Mouse (Mus musculus): ENCODE results near the gene Cdadc1. TPM values are rescaled to one million over a fixed set of nuclear protein-coding genes. Genes with fewer than 3 reads are reported as not detected.

Gene Cdadc1
- polyA plus RNA-seq, 1 experiment from 2014 or later = 31.0 TPM

DNA sequence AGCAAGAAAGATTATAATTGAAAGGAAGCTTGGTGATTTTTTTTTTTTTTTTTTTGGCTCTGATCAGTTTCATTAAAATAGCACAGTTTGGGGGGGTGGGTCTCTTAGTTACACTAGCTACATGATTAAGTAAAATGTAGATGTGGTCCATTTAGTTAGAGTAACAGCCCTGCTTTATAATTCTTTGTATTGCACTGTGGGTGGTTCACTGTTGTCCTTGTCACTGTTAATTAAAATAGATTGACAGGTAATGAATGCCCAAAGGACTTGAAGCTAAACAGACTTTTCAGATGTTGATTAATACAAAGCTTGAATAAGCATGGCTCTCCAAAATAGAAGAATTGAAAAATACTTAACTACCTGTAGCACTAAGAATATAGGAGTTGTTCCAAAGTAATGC, 63.9 kb downstream of the Cdadc1 start:
- Histone ChIP-seq H3K27ac (no peak overlapping the region), H3K4me1 (replicated peaks) (no peaks in the 10 kb centered on the region), H3K36me3 (no peaks in the 10 kb centered on the region), H3K9me3 (no peaks in the 10 kb centered on the region), H3K27me3 (replicated peaks) (no peaks in the 10 kb centered on the region), H3K4me2 (replicated peaks) (no peak overlapping the region), H3K4me3 (replicated peaks) (no peak overlapping the region), H3K9ac (no peak overlapping the region)
- no peak for ATAC-seq

DNA sequence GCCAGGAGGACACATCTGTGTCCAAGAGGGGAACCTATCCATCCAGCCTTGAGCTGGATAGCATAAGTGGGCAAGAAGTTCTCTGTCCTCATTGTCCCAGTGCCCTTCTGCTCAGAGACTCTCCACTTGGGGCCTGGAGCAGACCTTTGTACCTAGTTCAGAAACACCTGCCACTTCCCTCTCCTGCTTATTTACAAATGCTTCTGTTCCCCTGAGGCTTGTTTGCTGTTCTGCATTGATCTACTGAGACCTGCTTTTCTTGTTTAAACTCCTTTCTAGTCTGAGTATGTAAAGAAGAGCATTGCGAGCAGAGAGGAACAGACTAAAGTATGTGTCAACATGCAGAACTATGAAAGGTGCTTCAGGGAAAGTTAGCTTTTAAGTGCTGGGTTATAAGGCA, 64.8 kb downstream of the Cdadc1 start:
- 71% methylated on average over 1 of the region's 1 CpGs for WGBS
- no peak overlapping the region for H3K4me2 ChIP-seq (replicated peaks)
- no peak overlapping the region for H3K4me3 ChIP-seq (replicated peaks)
- H3K9me3 ChIP-seq = no peaks in the 10 kb centered on the region
- H3K9ac ChIP-seq = no peak overlapping the region
- H3K27me3 ChIP-seq (replicated peaks) = no peaks in the 10 kb centered on the region
- no peaks in the 10 kb centered on the region for H3K36me3 ChIP-seq
- H3K27ac ChIP-seq = peak overlapping the region; percentile 64; the same call in 1 of the 2 replicates
- ATAC-seq = peak; percentile 86
- H3K4me1 ChIP-seq (replicated peaks) = no peaks in the 10 kb centered on the region

DNA sequence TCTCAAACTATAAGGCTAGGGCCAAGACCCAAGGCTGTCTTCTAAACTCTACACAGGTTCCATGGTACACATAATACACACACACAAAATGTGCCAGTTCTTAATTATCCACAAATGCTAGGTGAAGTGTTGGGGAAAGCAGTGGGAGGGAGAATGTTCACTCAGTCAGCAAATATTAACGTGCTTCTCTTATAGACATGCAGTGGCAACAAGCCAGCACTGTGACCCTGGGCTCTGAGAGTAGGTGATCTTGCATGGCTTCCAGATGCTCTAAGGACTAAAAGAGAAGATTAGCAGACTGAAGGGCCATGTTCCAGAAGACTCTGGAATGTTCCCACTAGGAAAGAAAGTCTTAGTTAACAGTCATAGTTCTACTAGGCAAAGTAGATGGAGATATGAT, 67.0 kb downstream of the Cdadc1 start:
- Histone ChIP-seq H3K27me3 (replicated peaks) (no peaks in the 10 kb centered on the region), H3K36me3 (no peaks in the 10 kb centered on the region), H3K9me3 (no peaks in the 10 kb centered on the region), H3K4me3 (replicated peaks) (no peak overlapping the region), H3K27ac (no peak overlapping the region), H3K4me2 (replicated peaks) (no peak overlapping the region), H3K9ac (no peak overlapping the region), H3K4me1 (replicated peaks) (no peaks in the 10 kb centered on the region)
- no peak for ATAC-seq
- WGBS = 92% methylated on average over 1 of the region's 1 CpGs

GRCm38 (mm10) chr14:59525843-59526242, 71.9 kb downstream of the Cdadc1 start:
- no peak overlapping the region for H3K4me3 ChIP-seq (replicated peaks)
- 72% methylated on average over 5 of the region's 5 CpGs for WGBS
- no peaks in the 10 kb centered on the region for H3K36me3 ChIP-seq
- no peak overlapping the region for H3K27ac ChIP-seq
- H3K4me2 ChIP-seq (replicated peaks) = no peak overlapping the region
- H3K27me3 ChIP-seq (replicated peaks) = no peaks in the 10 kb centered on the region
- H3K9me3 ChIP-seq = no peaks in the 10 kb centered on the region
- no peak for ATAC-seq
- H3K9ac ChIP-seq = no peak overlapping the region
- H3K4me1 ChIP-seq (replicated peaks) = no peaks in the 10 kb centered on the region

GRCm38 (mm10) chr14:59513922-59514444, 83.8 kb downstream of the Cdadc1 start:
- no peak for ATAC-seq
- H3K4me1 ChIP-seq (replicated peaks) = no peaks in the 10 kb centered on the region
- no peak overlapping the region for H3K4me2 ChIP-seq (replicated peaks)
- no peak overlapping the region for H3K4me3 ChIP-seq (replicated peaks)
- no peaks in the 10 kb centered on the region for H3K27me3 ChIP-seq (replicated peaks)
- no peaks in the 10 kb centered on the region for H3K9me3 ChIP-seq
- no peaks in the 10 kb centered on the region for H3K36me3 ChIP-seq
- no peak overlapping the region for H3K27ac ChIP-seq
- H3K9ac ChIP-seq = no peak overlapping the region
- WGBS = 77% methylated on average over 6 of the region's 6 CpGs

Other genes starting within 250 kb of the Cdadc1 start
- gene Phf11d, start 232.5 kb downstream of the Cdadc1 start, polyA plus RNA-seq (2015; fragmentation: Nextera tagmentation; extraction: Ambion mirVana) = 2.0 and 3.0 TPM in 2 replicates
- 0.40 and 0.44 TPM in 2 replicates for gene Phf11c, start 202.6 kb downstream of the Cdadc1 start, polyA plus RNA-seq (2015; fragmentation: Nextera tagmentation; extraction: Ambion mirVana)
- 8.4 and 9.6 TPM in 2 replicates for gene Setdb2, start 157.1 kb downstream of the Cdadc1 start, polyA plus RNA-seq (2015; fragmentation: Nextera tagmentation; extraction: Ambion mirVana)
- 35.6 and 40.0 TPM in 2 replicates for gene Cab39l, start 157.0 kb downstream of the Cdadc1 start, polyA plus RNA-seq (2015; fragmentation: Nextera tagmentation; extraction: Ambion mirVana)
- 9.7 and 10.6 TPM in 2 replicates for gene Shisa2, start 27.3 kb upstream of the Cdadc1 start, polyA plus RNA-seq (2015; fragmentation: Nextera tagmentation; extraction: Ambion mirVana)